Mouse (Mus musculus): Measurements from ENCODE around the gene Gm20479.

The Gm20479 gene

GRCm38 (mm10) chr7:27367976-27368375 is 10.8 kb upstream of the Gm20479 start:
- no peak for DNase-seq (ENCODE audit: low spot score)

- no peak for DNase-seq (ENCODE audit: low spot score)
These were observed 9.0 kb upstream of the Gm20479 start for GRCm38 (mm10) chr7:27366082-27366844.

GRCm38 (mm10) chr7:27364379-27364778 is 7.2 kb upstream of the Gm20479 start:
- no peak for DNase-seq (ENCODE audit: low spot score)

- DNase-seq (ENCODE audit: low spot score), result peak; percentile 98
These were observed 4.2 kb upstream of the Gm20479 start for GRCm38 (mm10) chr7:27361283-27361946.

- DNase-seq (ENCODE audit: low spot score), result no peak
These were observed 3.5 kb upstream of the Gm20479 start for GRCm38 (mm10) chr7:27360749-27361148.

GRCm38 (mm10) chr7:27359706-27360358 is 2.6 kb upstream of the Gm20479 start:
- DNase-seq (ENCODE audit: low spot score), result no peak

- no peak for DNase-seq (ENCODE audit: low spot score)
These were observed 1.9 kb upstream of the Gm20479 start for GRCm38 (mm10) chr7:27359162-27359561.

GRCm38 (mm10) chr7:27357595-27357978 is 368 bp upstream of the Gm20479 start:
- no peak for DNase-seq (ENCODE audit: low spot score)

GRCm38 (mm10) chr7:27356248-27356647 is 971 bp downstream of the Gm20479 start:
- DNase-seq (ENCODE audit: low spot score), result no peak

GRCm38 (mm10) chr7:27355745-27356240 is 1.4 kb downstream of the Gm20479 start, which contains the start of gene Shkbp1:
Shkbp1 (minus strand) TSS chr7:27356019.
- peak; percentile 83 for DNase-seq (ENCODE audit: low spot score)

GRCm38 (mm10) chr7:27355261-27355660 is 2.0 kb downstream of the Gm20479 start:
- no peak for DNase-seq (ENCODE audit: low spot score)

GRCm38 (mm10) chr7:27354783-27355182 is 2.4 kb downstream of the Gm20479 start:
- no peak for DNase-seq (ENCODE audit: low spot score)

- DNase-seq (ENCODE audit: low spot score), result no peak
These were observed 3.1 kb downstream of the Gm20479 start for GRCm38 (mm10) chr7:27354144-27354543.

GRCm38 (mm10) chr7:27345444-27345843 is 11.8 kb downstream of the Gm20479 start:
- DNase-seq (ENCODE audit: low spot score), result no peak

- DNase-seq (ENCODE audit: low spot score), result peak; percentile 21
These were observed 14.6 kb downstream of the Gm20479 start for GRCm38 (mm10) chr7:27342595-27342994.

GRCm38 (mm10) chr7:27339519-27339918 is 17.7 kb downstream of the Gm20479 start:
- no peak for DNase-seq (ENCODE audit: low spot score)

GRCm38 (mm10) chr7:27339114-27339513 is 18.1 kb downstream of the Gm20479 start:
- no peak for DNase-seq (ENCODE audit: low spot score)

- no peak for DNase-seq (ENCODE audit: low spot score)
These were observed 19.9 kb downstream of the Gm20479 start, which contains the start of gene Ltbp4 for GRCm38 (mm10) chr7:27337175-27337853. Ltbp4 (minus strand) TSS chr7:27337692.

- peak; percentile 83 for DNase-seq (ENCODE audit: low spot score)
These were observed 21.0 kb downstream of the Gm20479 start for GRCm38 (mm10) chr7:27335928-27336823.

- DNase-seq (ENCODE audit: low spot score), result no peak
These were observed 22.1 kb downstream of the Gm20479 start for GRCm38 (mm10) chr7:27335011-27335720.
